Mouse (Mus musculus) CD8-positive naive resting alpha-beta T cell, adult 2 months (primary cell): ENCODE measurements around the gene Irf2.

ENCODE experiments used
- DNase-seq, 2 experiments: peaks; one replicate each; pipeline ENCODE4 v3.0.0; 2022; ENCODE audit warnings: low read depth in 2 of 2, low spot score in 2 of 2

The Irf2 gene

GRCm38 (mm10) chr8:46739003-46739949 lies at the start of gene Irf2:
Gene Irf2 (plus strand): TSS chr8:46739732.
- DNase-seq = peak; percentile 90 to 91

GRCm38 (mm10) chr8:46690111-46690510 lies 49.4 kb upstream of the Irf2 start:
- no peak for DNase-seq

- no peak for DNase-seq
Measured at GRCm38 (mm10) chr8:46690581-46690980, 49.0 kb upstream of the Irf2 start.

GRCm38 (mm10) chr8:46691360-46691759 lies 48.2 kb upstream of the Irf2 start:
- no peak for DNase-seq

- no peak for DNase-seq
Measured at GRCm38 (mm10) chr8:46696256-46697041, 43.1 kb upstream of the Irf2 start.

- DNase-seq = no peak
Measured at GRCm38 (mm10) chr8:46697566-46697965, 42.0 kb upstream of the Irf2 start.

- DNase-seq = no peak
Measured at GRCm38 (mm10) chr8:46698162-46698561, 41.4 kb upstream of the Irf2 start.

- DNase-seq = no peak
Measured at GRCm38 (mm10) chr8:46705145-46705544, 34.4 kb upstream of the Irf2 start.

GRCm38 (mm10) chr8:46706730-46707129 lies 32.8 kb upstream of the Irf2 start:
- DNase-seq = no peak

- no peak for DNase-seq
Measured at GRCm38 (mm10) chr8:46709302-46709701, 30.2 kb upstream of the Irf2 start.

- DNase-seq = no peak
Measured at GRCm38 (mm10) chr8:46710289-46710688, 29.2 kb upstream of the Irf2 start.

- no peak for DNase-seq
Measured at GRCm38 (mm10) chr8:46711496-46711895, 28.0 kb upstream of the Irf2 start.

- no peak for DNase-seq
Measured at GRCm38 (mm10) chr8:46713178-46713577, 26.4 kb upstream of the Irf2 start.

GRCm38 (mm10) chr8:46713844-46714243 lies 25.7 kb upstream of the Irf2 start:
- DNase-seq = no peak

GRCm38 (mm10) chr8:46714400-46714799 lies 25.1 kb upstream of the Irf2 start:
- DNase-seq = no peak

- DNase-seq = no peak
Measured at GRCm38 (mm10) chr8:46716477-46716876, 23.1 kb upstream of the Irf2 start.

- no peak for DNase-seq
Measured at GRCm38 (mm10) chr8:46717170-46717569, 22.4 kb upstream of the Irf2 start.

GRCm38 (mm10) chr8:46718301-46718700 lies 21.2 kb upstream of the Irf2 start:
- DNase-seq = no peak

- no peak for DNase-seq
Measured at GRCm38 (mm10) chr8:46718747-46719146, 20.8 kb upstream of the Irf2 start.

GRCm38 (mm10) chr8:46720656-46721055 lies 18.9 kb upstream of the Irf2 start:
- no peak for DNase-seq

GRCm38 (mm10) chr8:46721065-46721845 lies 18.3 kb upstream of the Irf2 start:
- no peak for DNase-seq
